Mouse (Mus musculus) liver, adult 2 months (tissue): ENCODE results near the gene Susd6. TPM values are rescaled to one million over a fixed set of nuclear protein-coding genes. Genes with fewer than 3 reads are reported as not detected.

Experiments
- DNase-seq: peaks from one replicate; pipeline ENCODE4 v3.0.0-alpha.2; 2011; ENCODE audit warnings: low read depth, low spot score; ENCODE audit errors: extremely low read depth
- H3K27ac ChIP-seq: fragments of 200-500 bp; replicated peaks from 2 replicates; pipeline ENCODE4 v1.5.1; 2012; ENCODE audit warnings: low read depth, mild to moderate bottlenecking, control low read depth, inconsistent platforms, low read length; ENCODE audit not compliant: insufficient read depth
- H3K27me3 ChIP-seq: fragments of 200-500 bp; 2 replicates; pipeline ENCODE4 v1.6.1; 2012; ENCODE audit warnings: mild to moderate bottlenecking, moderate library complexity, low read length, inconsistent platforms; ENCODE audit not compliant: control insufficient read depth, insufficient read depth
- H3K36me3 ChIP-seq: fragments of 200-500 bp; 2 replicates; pipeline ENCODE4 v1.6.1; 2012; ENCODE audit warnings: low read length, inconsistent platforms; ENCODE audit not compliant: control insufficient read depth, insufficient read depth
- H3K4me1 ChIP-seq: fragments of 200-500 bp; 2 replicates; pipeline ENCODE4 v1.6.1; 2011; ENCODE audit warnings: low read length; ENCODE audit not compliant: control insufficient read depth, insufficient read depth
- H3K4me3 ChIP-seq: fragments of 200-500 bp; 2 replicates; pipeline ENCODE4 v1.5.1; 2011; ENCODE audit warnings: low read depth, mild to moderate bottlenecking, control low read depth, low read length, moderate library complexity; ENCODE audit not compliant: insufficient read depth
- H3K79me2 ChIP-seq: fragments of 200-500 bp; 2 replicates; pipeline ENCODE4 v1.6.1; 2012; ENCODE audit warnings: inconsistent platforms, mild to moderate bottlenecking, low read length, moderate library complexity; ENCODE audit not compliant: control insufficient read depth, insufficient read depth
- H3K9ac ChIP-seq: fragments of 200-500 bp; 2 replicates; pipeline ENCODE4 v1.6.1; 2012; ENCODE audit warnings: low read depth, mild to moderate bottlenecking, control low read depth, inconsistent platforms, low read length
- CTCF ChIP-seq: fragments of 200-500 bp; IDR thresholded peaks from 2 replicates; pipeline ENCODE4 v1.5.1; 2011; ENCODE audit warnings: low read depth, low read length, control low read depth
- POLR2A ChIP-seq: fragments of 200-500 bp; IDR thresholded peaks from 2 replicates; pipeline ENCODE4 v1.6.1; 2011; ENCODE audit warnings: low read length, control low read depth; ENCODE audit not compliant: insufficient read depth; ENCODE audit errors: extremely low read depth
- WGBS: fragments of 180-500 bp; shearing (Covaris S2); methylation state at CpG from one replicate; pipeline ENCODE4 v1.1.7; 2018; 5-methylcytosine and 5-hydroxymethylcytosine counted together
- polyA plus RNA-seq: library from polyadenylated mRNA; depleted of rRNA; stranded (reverse); fragments of >200 nt; gene quantifications from 2 replicates; pipeline ENCODE4 v1.2.3, GENCODE M21; 2012
- total RNA-seq: library from RNA; depleted of rRNA; stranded (reverse); fragments of >200 nt; gene quantifications from 2 replicates; pipeline ENCODE4 v1.2.3, GENCODE M21; 2014

The Susd6 gene
- total and polyA plus RNA-seq, 2 experiments = 20.1 to 22.3 TPM

DNA sequence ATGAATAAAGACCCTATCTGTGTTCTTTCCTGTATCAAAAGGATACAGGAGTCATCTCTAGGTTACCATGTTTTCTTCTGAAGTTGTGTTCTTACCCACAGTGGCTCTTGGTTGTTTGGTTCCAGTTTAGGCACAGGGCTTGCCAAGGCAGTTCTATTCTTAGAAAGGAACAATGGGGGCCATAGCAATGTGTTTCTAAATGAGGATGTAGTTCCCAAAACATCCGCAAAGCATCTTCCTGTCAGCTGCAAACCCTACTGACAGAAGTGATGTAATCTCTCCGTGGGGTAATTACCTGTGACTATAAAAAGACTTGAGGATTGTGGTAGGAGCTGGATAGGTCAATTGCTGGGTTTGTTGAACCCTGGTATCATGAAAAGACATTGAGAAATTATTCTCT is 43.2 kb downstream of the Susd6 start:
- TF ChIP-seq CTCF = no peak
- no peak for TF ChIP-seq POLR2A
- H3K27me3 ChIP-seq = no peaks in the 10 kb centered on the region
- peaks cover 13% of the 10 kb centered on the region; the same call in 1 of the 2 replicates for H3K36me3 ChIP-seq
- no peak overlapping the region for H3K9ac ChIP-seq
- H3K27ac ChIP-seq = peak overlapping the region; percentile 60; the same call in 1 of the 2 replicates
- no peak overlapping the region for H3K4me3 ChIP-seq
- DNase-seq = peak; percentile 55
- H3K4me1 ChIP-seq = peaks cover 39% of the 10 kb centered on the region
- 25% methylated on average over 2 of the region's 2 CpGs for WGBS
- peaks cover 39% of the 10 kb centered on the region for H3K79me2 ChIP-seq

DNA sequence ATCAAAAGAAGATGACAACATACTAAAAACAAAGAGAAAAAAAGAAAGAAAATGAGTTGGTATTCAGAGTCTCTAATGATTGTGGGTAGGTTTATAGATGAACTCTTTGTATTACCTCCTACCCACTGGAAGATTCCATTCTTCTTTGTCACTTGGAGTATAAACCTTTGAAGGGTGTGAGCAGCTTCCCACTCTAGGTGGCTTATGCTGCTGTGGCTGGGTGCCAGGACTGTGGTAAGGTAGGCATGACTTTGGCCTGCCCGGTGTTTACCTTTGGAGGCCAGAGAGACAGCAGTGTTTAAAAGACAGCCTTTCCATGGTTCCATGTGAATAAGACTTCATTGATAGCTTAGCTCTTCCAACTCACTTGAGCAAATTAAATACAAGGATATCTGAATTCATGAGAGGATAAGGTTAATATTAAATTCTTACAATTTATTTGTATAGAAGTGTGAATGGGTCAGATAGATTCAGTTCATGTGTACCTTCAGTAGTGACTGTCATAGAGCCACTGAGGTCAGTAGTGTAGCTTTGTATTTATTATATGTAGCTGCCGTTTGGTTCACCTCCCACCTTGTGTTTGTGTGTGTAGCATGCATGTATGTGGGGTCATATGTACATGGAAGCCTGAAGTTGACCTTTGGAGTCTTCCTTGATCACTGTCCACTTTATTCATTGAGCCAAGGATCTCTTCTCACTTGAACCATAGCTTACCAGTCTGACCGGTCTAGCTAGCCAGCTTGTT is 44.0 kb downstream of the Susd6 start:
- H3K9ac ChIP-seq = no peak overlapping the region; the same call in 1 of the 2 replicates
- H3K4me3 ChIP-seq = no peak overlapping the region
- peaks cover 8% of the 10 kb centered on the region; the same call in 1 of the 2 replicates for H3K36me3 ChIP-seq
- WGBS = 37% methylated on average over 3 of the region's 3 CpGs
- TF ChIP-seq POLR2A (no peak), CTCF (no peak)
- DNase-seq = peak; percentile 85
- no peaks in the 10 kb centered on the region for H3K27me3 ChIP-seq
- H3K4me1 ChIP-seq = peaks cover 39% of the 10 kb centered on the region
- peaks cover 45% of the 10 kb centered on the region for H3K79me2 ChIP-seq
- H3K27ac ChIP-seq = peak overlapping the region; percentile 59

DNA sequence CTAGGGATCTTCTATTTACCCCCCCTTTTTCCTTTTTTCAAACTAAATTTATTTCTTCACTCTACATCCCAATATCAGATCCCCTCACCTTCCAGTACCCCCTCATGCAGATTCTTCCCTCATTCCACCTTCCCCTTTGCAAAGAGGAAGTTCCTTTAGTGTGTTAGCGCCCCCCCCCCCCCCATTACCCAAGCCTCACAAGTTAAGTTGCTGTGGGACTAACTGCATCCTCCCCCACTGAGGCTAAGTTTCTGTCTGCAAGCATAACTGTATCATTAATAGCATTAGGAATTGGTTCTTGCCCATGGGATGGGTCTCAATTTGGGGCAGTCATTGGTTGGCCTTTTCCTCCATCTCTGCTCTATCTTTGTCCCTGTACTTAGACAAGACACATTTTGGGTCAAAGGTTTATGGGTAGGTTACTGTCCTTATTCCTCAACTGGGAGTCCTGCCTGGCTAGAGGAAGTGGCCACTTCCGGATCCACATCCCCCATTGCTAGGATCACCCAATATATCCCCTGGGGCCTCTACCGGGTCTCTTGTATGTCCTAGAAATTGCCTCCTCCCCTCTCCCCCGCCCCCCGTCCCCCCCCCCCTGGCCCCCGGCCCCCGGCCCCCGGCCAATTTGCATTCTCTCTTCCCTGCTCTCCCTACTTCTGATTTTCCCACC is 44.7 kb downstream of the Susd6 start:
- TF ChIP-seq CTCF (no peak), POLR2A (no peak)
- Histone ChIP-seq H3K4me3 (no peak overlapping the region), H3K9ac (no peak overlapping the region), H3K27ac (peak overlapping the region; percentile 59), H3K79me2 (peaks cover 43% of the 10 kb centered on the region), H3K4me1 (peaks cover 39% of the 10 kb centered on the region), H3K27me3 (no peaks in the 10 kb centered on the region), H3K36me3 (peaks cover 5% of the 10 kb centered on the region; the same call in 1 of the 2 replicates)
- DNase-seq = no peak
- 80% methylated on average over 7 of the region's 8 CpGs for WGBS

DNA sequence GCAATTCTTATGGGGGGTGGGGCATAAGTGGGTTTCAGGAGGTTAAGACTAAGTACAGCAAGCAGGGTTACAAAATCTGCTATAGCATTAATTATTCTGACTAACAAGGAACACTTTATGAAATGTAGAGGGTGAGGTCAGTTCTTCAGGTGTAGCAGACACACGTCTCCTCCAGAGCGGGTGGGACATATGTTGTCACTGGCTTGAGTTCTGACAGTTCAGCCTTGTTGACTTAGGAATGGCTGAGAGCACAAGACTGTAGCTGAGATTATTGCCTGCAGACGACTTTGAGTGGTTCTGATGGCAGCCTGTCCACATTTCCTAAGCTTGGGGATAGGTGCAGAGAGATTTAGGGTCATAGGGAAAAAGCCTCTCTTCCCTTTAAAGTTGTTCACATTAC is 47.3 kb downstream of the Susd6 start:
- Histone ChIP-seq H3K9ac (no peak overlapping the region), H3K4me3 (no peak overlapping the region), H3K27ac (0 out of 2 replicates have a peak overlapping the region, but pooled peaks have one; percentile 8), H3K79me2 (peaks cover 43% of the 10 kb centered on the region), H3K27me3 (no peaks in the 10 kb centered on the region), H3K36me3 (no peaks in the 10 kb centered on the region), H3K4me1 (peaks cover 21% of the 10 kb centered on the region)
- no peak for DNase-seq
- WGBS = 51% methylated on average over 3 of the region's 3 CpGs
- TF ChIP-seq CTCF (no peak), POLR2A (no peak)

DNA sequence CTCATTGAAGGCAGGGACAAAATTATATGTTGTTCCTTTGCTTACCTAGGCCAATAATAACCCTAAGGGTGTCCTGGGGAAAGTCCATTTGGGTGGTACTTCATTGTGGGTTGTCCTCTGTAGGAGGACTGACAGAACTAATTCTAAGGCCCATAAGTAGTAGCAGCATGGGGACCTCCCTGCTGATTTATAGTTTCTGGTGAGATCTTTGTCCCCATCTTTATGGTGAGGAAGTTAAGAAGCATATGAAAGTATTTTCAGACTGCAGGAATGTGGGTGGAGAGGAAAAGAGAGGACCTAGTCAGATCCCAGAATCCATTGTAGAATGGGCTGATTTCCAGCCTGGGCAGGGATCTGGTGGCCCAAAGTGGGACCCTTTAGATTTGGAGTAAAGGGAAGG is 48.0 kb downstream of the Susd6 start:
- H3K4me1 ChIP-seq = peaks cover 23% of the 10 kb centered on the region
- no peak overlapping the region for H3K4me3 ChIP-seq
- peaks cover 40% of the 10 kb centered on the region for H3K79me2 ChIP-seq
- no peaks in the 10 kb centered on the region for H3K36me3 ChIP-seq
- no peak overlapping the region for H3K27ac ChIP-seq
- no peak overlapping the region for H3K9ac ChIP-seq
- TF ChIP-seq POLR2A (no peak), CTCF (no peak)
- no peaks in the 10 kb centered on the region for H3K27me3 ChIP-seq
- DNase-seq = no peak

DNA sequence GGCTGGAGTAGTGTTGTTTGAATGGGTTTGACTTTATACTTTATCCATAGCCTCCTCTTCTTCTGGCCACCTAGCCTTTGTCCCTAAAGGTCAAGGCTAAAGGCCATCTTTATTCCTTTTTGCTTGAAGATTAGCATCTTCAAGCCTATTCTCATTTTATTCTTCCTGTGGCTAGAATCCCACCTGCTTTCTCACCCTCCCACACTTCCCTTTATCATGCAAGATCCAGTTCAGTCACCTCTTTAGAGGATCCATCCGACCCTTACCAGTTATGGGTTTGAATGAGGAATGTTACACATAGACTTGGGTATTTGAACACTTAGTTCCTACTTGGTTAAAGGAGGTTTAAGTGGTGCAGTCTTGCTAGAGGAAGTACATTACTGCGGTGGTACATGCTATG is 48.5 kb downstream of the Susd6 start:
- WGBS = 86% methylated on average over 2 of the region's 2 CpGs

More for the DNA sequence above, 48.5 kb downstream of the Susd6 start:
- no peak for DNase-seq
- no peak for TF ChIP-seq CTCF
- no peak for TF ChIP-seq POLR2A
- no peak overlapping the region for H3K4me3 ChIP-seq
- no peak overlapping the region for H3K9ac ChIP-seq
- peaks cover 39% of the 10 kb centered on the region for H3K79me2 ChIP-seq
- H3K36me3 ChIP-seq = no peaks in the 10 kb centered on the region
- H3K27me3 ChIP-seq = no peaks in the 10 kb centered on the region
- no peak overlapping the region for H3K27ac ChIP-seq
- peaks cover 28% of the 10 kb centered on the region for H3K4me1 ChIP-seq
